Comparison of ENCODE assay signal across 11 mouse cellular contexts in genomic region chr7:44337121-44337849, GRCm38 (mm10). TPM values are rescaled to one million over a fixed set of nuclear protein-coding genes. Genes with fewer than 3 reads are reported as not detected.
DNase-seq lines count a peak whose midpoint lies in the region; ATAC-seq lines count a peak whose summit lies in the region.
"Had no signal": no experiment of that assay in that cellular context is flagged by ENCODE, and none has a peak within 500 bp of the region (broad histone marks: within the 10 kb centered on the region; RNA-seq: fewer than 3 reads in every experiment).

No protein-coding gene starts in this region.

- H3K9ac ChIP-seq in heart, embryonic 12.5 days, result no peak overlapping the region
- H3K9ac ChIP-seq in forebrain, embryonic 15.5 days (replicated peaks), result peak overlapping the region; percentile 65
- peak overlapping the region; percentile 93 for H3K9ac ChIP-seq in midbrain, embryonic 14.5 days (replicated peaks; ENCODE audit: low read length)

- 3% methylated on average over 32 of the region's 32 CpGs for WGBS in heart, embryonic 12.5 days
- WGBS in forebrain, embryonic 15.5 days, result 2% methylated on average over 32 of the region's 32 CpGs
- 3% methylated on average over 32 of the region's 32 CpGs for WGBS in midbrain, embryonic 14.5 days

- H3K4me1 ChIP-seq in heart, embryonic 12.5 days (replicated peaks), result peaks cover 5% of the 10 kb centered on the region
- peaks cover 18% of the 10 kb centered on the region for H3K4me1 ChIP-seq in forebrain, embryonic 15.5 days
- peaks cover 14% of the 10 kb centered on the region for H3K4me1 ChIP-seq in midbrain, embryonic 14.5 days (ENCODE audit: control insufficient read depth, insufficient read depth, low read length)

- H3K36me3 ChIP-seq in heart, embryonic 12.5 days, result no peaks in the 10 kb centered on the region
- H3K36me3 ChIP-seq in forebrain, embryonic 15.5 days, result peaks cover under 1% of the 10 kb centered on the region; the same call in 1 of the 2 replicates
- H3K36me3 ChIP-seq in midbrain, embryonic 14.5 days (ENCODE audit: control insufficient read depth, insufficient read depth, low read length), result peaks cover 15% of the 10 kb centered on the region

- no peak for DNase-seq in heart, postnatal 4 days
- peak; percentile 33 to 44 for DNase-seq in cerebellum, adult 18-20 months
- DNase-seq in midbrain, embryonic 14.5 days, result peak; percentile 31
- DNase-seq in urinary bladder, postnatal 4 days (ENCODE audit: low spot score in 2 of 2), result no peak
- no peak for DNase-seq in layer of hippocampus, postnatal 36 days
- no peak for DNase-seq in liver

- no peak for ATAC-seq in heart, embryonic 12.5 days (ENCODE audit: insufficient number of reproducible peaks, low FRiP score)
- peak; percentile 14 for ATAC-seq in forebrain, embryonic 15.5 days (replicated peaks)
- ATAC-seq in midbrain, embryonic 14.5 days (ENCODE audit: low FRiP score, low TSS enrichment), result no peak; the same call in 1 of the 2 replicates

- no peaks in the 10 kb centered on the region for H3K9me3 ChIP-seq in heart, embryonic 12.5 days (replicated peaks)
- no peaks in the 10 kb centered on the region for H3K9me3 ChIP-seq in forebrain, embryonic 15.5 days
- H3K9me3 ChIP-seq in midbrain, embryonic 14.5 days (ENCODE audit: control insufficient read depth, low read length), result no peaks in the 10 kb centered on the region

- H3K4me2 ChIP-seq in heart, embryonic 12.5 days, result no peak overlapping the region
- peak overlapping the region; percentile 60 for H3K4me2 ChIP-seq in forebrain, embryonic 15.5 days (replicated peaks)
- H3K4me2 ChIP-seq in midbrain, embryonic 14.5 days (ENCODE audit: low read length), result peak overlapping the region; percentile 93

- H3K27ac ChIP-seq in heart, embryonic 12.5 days (ENCODE audit: poor library complexity, severe bottlenecking), result no peak overlapping the region
- H3K27ac ChIP-seq in forebrain, embryonic 15.5 days (replicated peaks), result peak overlapping the region; percentile 81
- H3K27ac ChIP-seq in midbrain, embryonic 14.5 days (replicated peaks; ENCODE audit: low read depth, low read length), result peak overlapping the region; percentile 93

- peak overlapping the region; percentile 7; the same call in 1 of the 2 replicates for H3K4me3 ChIP-seq in heart, embryonic 12.5 days
- H3K4me3 ChIP-seq in forebrain, embryonic 15.5 days, result peak overlapping the region; percentile 54
- H3K4me3 ChIP-seq in midbrain, embryonic 14.5 days (replicated peaks; ENCODE audit: low read depth, low read length), result peak overlapping the region; percentile 68

- peaks cover 96% of the 10 kb centered on the region for H3K27me3 ChIP-seq in heart, embryonic 12.5 days (replicated peaks)
- H3K27me3 ChIP-seq in forebrain, embryonic 15.5 days, result peaks cover 25% of the 10 kb centered on the region
- H3K27me3 ChIP-seq in midbrain, embryonic 14.5 days (ENCODE audit: control insufficient read depth, insufficient read depth, low read length), result peaks cover 3% of the 10 kb centered on the region; the same call in 1 of the 2 replicates

RNA-seq across cellular contexts. Expression of gene Shank1, which starts 27.2 kb away (rescaled TPM):
- polyA plus RNA-seq in heart, embryonic 12.5 days (2016; fragmentation: Nextera tagmentation; extraction: Ambion mirVana), result 0.80 and 0.86 TPM in 2 replicates
- 1 to 10 TPM; 3.5 to 4.6 TPM for total RNA-seq in heart, postnatal 4 days (2021)
- polyA plus RNA-seq in forebrain, embryonic 15.5 days (2015; fragmentation: Nextera tagmentation; extraction: Ambion mirVana), result 22.0 and 24.2 TPM in 2 replicates
- polyA plus RNA-seq in midbrain, embryonic 14.5 days (2014; fragmentation: Nextera tagmentation; extraction: Ambion mirVana), result 35.1 and 37.8 TPM in 2 replicates
- total RNA-seq in layer of hippocampus, postnatal 36 days (2021), result 100 to 1,000 TPM; 588 to 654 TPM

RNA-seq across cellular contexts. Expression of gene Clec11a, which starts 30.6 kb away (rescaled TPM):
- 0.68 and 0.79 TPM in 2 replicates for polyA plus RNA-seq in heart, embryonic 12.5 days (2016; fragmentation: Nextera tagmentation; extraction: Ambion mirVana)
- under 1 TPM; 0.71 to 0.92 TPM for total RNA-seq in heart, postnatal 4 days (2021)
- 3.7 TPM in 2 replicates for polyA plus RNA-seq in forebrain, embryonic 15.5 days (2015; fragmentation: Nextera tagmentation; extraction: Ambion mirVana)
- polyA plus RNA-seq in midbrain, embryonic 14.5 days (2014; fragmentation: Nextera tagmentation; extraction: Ambion mirVana), result 4.6 and 4.7 TPM in 2 replicates
- 1 to 10 TPM; 2.9 to 3.8 TPM for total RNA-seq in layer of hippocampus, postnatal 36 days (2021)

RNA-seq across cellular contexts. Expression of gene Syt3, which starts 46.6 kb away (rescaled TPM):
- 0.55 and 0.63 TPM in 2 replicates for polyA plus RNA-seq in heart, embryonic 12.5 days (2016; fragmentation: Nextera tagmentation; extraction: Ambion mirVana)
- total RNA-seq in heart, postnatal 4 days (2021), result 1 to 10 TPM in 1 of 2 experiments, under 1 TPM in 1; 0.88 to 1.4 TPM
- polyA plus RNA-seq in forebrain, embryonic 15.5 days (2015; fragmentation: Nextera tagmentation; extraction: Ambion mirVana), result 24.5 and 26.7 TPM in 2 replicates
- polyA plus RNA-seq in midbrain, embryonic 14.5 days (2014; fragmentation: Nextera tagmentation; extraction: Ambion mirVana), result 39.5 and 48.5 TPM in 2 replicates
- 10 to 100 TPM; 84.8 to 92.0 TPM for total RNA-seq in layer of hippocampus, postnatal 36 days (2021)
- total RNA-seq: neutrophil, adult 5-6 weeks had no signal
- polyA plus RNA-seq: C2C12; liver, embryonic 16.5 days had no signal

RNA-seq across cellular contexts. Expression of gene 1700008O03Rik, which starts 48.3 kb away (rescaled TPM):
- polyA plus RNA-seq in heart, embryonic 12.5 days (2016; fragmentation: Nextera tagmentation; extraction: Ambion mirVana), result 0.40 and 0.94 TPM in 2 replicates
- total RNA-seq in heart, postnatal 4 days (2021), result not detected
- 1.1 and 1.4 TPM in 2 replicates for polyA plus RNA-seq in forebrain, embryonic 15.5 days (2015; fragmentation: Nextera tagmentation; extraction: Ambion mirVana)
- 1.7 and 1.9 TPM in 2 replicates for polyA plus RNA-seq in midbrain, embryonic 14.5 days (2014; fragmentation: Nextera tagmentation; extraction: Ambion mirVana)
- total RNA-seq in layer of hippocampus, postnatal 36 days (2021), result 1 to 10 TPM; 3.1 to 3.4 TPM
- total RNA-seq: neutrophil, adult 5-6 weeks had no signal

Comparison
In these comparisons a context has a peak if more than half of its experiments do, and no peak if none do; other contexts are left out.
1. H3K4me3 ChIP-seq: peak in every context shown above with its lines; median percentile 68 in midbrain, embryonic 14.5 days; 54 in forebrain, embryonic 15.5 days; 7 in heart, embryonic 12.5 days.
2. DNase-seq: peak in cerebellum, adult 18-20 months (2 of 2) and midbrain, embryonic 14.5 days (single experiment); none in heart, postnatal 4 days (single experiment), urinary bladder, postnatal 4 days (0 of 2), layer of hippocampus, postnatal 36 days (0 of 2) and liver (single experiment).
3. RNA of gene Shank1, which starts 27.2 kb away (polyA plus RNA-seq): 35.1 to 37.8 TPM in midbrain, embryonic 14.5 days and 22.0 to 24.2 TPM in forebrain, embryonic 15.5 days; 0.80 to 0.86 TPM in heart, embryonic 12.5 days; every median in the first group is over 10 times any median in the second.
4. RNA of gene Syt3, which starts 46.6 kb away (polyA plus RNA-seq): 39.5 to 48.5 TPM in midbrain, embryonic 14.5 days and 24.5 to 26.7 TPM in forebrain, embryonic 15.5 days; 0.55 to 0.63 TPM in heart, embryonic 12.5 days; every median in the first group is over 10 times any median in the second.